Mouse (Mus musculus) telencephalon, adult 2 months (tissue): Measurements from ENCODE around the gene Btbd6.

Source experiments
- DNase-seq: peaks from one replicate; pipeline ENCODE4 v3.0.0-alpha.2; 2011; ENCODE audit warnings: low read depth, low spot score

Btbd6 gene

DNA sequence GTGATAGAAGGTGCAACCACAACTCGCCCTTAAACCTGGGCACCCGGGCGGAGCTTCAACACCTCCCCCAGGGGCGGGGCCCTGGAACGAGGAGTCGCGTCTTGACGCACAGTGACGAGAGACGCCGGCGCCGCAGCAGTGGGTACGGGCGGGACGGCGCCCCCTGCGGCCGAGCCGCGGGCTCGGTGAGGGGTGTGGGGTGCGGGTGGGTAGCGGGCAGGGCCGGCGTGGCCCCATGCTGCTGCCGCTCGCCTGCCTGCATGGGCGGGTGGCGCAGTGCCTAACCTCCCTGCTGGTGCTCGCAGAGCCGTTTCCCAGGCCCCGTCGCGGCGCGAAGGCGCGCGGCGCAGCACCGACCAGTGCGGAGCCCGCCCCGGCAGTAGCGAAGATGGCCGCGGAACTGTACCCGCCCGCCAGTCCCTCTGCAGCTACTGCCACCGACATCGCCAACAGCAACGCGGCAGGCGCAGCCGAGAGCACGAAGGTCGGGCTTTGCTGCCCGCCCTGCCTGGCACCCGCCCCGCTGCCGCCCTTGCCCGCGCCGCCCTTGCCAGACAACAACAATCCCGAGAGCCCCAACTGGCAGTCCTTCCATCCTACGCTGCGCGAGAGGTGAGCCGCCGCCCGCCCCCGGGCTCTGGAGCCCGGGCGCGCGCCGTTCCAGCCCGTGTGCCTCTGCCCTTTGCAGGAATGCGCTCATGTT lies at the start of gene Btbd6:
Gene Btbd6, plus strand, starts transcription at position 112 of the 703 bp plus-strand sequence.
- DNase-seq = peak; percentile 73

GRCm38 (mm10) chr12:112927265-112927664 lies 49.0 kb upstream of the Btbd6 start:
- DNase-seq = no peak

GRCm38 (mm10) chr12:112928401-112929241 lies 47.7 kb upstream of the Btbd6 start:
- peak; percentile 41 for DNase-seq

DNA sequence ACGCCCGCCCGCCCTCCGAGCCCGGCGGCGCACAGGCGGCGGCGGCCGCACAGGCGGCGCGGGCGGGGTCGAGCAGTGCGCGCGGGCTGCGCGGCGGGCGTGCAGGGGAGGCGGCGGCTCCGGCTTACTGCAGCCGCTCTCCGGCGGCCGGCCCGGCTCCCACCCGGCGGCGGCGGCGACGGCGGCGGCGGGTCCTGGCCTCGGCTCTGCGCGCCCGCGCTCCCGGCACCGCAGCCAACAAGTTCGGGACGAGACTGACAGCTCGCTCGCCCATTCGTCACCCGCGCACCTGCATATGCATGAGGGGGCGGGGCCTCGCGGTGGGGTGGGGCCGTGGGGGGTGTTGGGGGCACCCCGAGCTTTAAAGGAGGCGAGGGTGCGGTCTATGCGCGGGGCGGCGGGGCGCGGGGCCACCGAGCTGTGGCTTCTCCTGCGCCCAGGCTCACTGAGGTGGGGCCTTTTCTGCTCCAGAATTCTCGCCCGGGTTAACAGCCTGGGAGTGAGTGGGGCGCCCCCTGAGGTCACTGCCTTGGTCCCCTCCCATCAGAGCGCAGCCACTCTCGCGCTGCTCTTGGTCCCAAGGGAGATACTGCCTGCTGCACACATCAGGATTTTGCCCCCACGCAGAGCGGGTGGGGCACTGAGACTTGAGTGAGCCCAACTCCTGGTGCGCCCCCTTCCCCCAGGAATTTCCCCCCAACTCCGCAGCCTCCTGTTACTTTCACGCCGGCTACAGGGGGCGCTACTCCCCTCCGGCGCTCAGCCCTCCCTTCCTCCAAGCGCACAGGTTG lies 46.5 kb upstream of the Btbd6 start, which contains the start of gene Jag2:
Gene Jag2, minus strand, starts transcription at position 215 of the 791 bp plus-strand sequence.
- no peak for DNase-seq

DNA sequence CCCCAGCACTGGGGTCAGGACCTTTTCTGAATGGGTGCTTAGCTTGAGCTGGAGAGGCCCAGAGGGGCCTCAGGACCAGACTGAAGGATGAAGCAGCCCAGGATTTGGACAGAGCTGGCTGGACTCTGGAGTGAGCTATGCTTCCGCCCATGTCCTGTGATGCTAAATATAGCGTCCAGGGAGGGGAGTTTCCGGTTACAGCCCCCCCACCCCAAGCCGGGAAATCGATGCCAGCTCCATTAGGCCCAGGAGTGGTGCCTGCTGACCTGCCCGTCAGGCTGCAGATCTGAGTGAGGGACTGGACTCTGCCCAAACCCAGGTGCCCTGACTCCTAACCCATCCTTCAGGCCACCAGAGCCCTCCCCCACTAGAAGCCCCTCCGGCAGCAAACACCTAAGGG lies 43.6 kb upstream of the Btbd6 start:
- DNase-seq = no peak

- no peak for DNase-seq
These were observed 38.4 kb upstream of the Btbd6 start for GRCm38 (mm10) chr12:112937906-112938305.

DNA sequence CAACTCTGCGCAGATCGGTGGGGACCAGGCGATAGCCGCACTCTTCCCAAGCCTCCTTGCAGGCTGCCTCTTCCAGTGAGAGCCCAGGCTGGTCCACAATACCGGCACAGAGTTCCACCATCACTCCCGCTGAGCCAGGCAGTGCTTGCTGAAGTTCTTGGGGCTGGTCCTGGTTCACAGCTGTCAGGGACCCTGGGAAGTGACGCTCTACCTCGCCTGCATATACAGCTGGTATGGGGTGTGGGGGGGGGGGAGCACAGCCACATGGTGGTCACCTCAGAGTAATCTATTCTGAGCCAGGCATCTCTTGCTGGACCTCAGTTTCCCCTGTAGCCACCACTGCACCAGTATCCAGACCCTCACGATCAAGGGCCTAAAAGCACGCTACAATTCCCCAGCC lies 37.9 kb upstream of the Btbd6 start:
- no peak for DNase-seq

GRCm38 (mm10) chr12:112938873-112939565 lies 37.3 kb upstream of the Btbd6 start:
- DNase-seq = no peak

DNA sequence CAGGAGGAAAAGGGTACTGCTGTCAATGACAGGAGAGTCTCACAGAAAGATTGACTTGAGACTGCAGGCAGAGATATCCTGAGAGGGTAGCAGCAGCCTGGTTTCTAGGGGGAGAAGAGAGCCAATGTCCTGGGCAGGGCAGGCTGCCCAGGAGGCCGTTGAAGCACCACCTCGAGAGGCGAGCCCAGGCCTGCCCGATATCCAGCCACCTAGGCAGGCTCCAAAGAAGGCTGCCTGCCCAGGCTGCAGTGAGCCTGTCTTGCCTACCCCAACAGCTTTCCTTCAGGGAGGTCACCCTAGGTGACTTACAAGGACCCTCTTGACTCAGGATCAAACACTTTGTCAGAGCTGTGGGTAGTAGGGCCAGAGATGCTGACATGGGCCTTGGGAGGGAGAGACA lies 36.0 kb upstream of the Btbd6 start:
- DNase-seq = no peak

GRCm38 (mm10) chr12:112940710-112941109 lies 35.6 kb upstream of the Btbd6 start:
- no peak for DNase-seq

GRCm38 (mm10) chr12:112941156-112941775 lies 35.0 kb upstream of the Btbd6 start:
- DNase-seq = no peak

DNA sequence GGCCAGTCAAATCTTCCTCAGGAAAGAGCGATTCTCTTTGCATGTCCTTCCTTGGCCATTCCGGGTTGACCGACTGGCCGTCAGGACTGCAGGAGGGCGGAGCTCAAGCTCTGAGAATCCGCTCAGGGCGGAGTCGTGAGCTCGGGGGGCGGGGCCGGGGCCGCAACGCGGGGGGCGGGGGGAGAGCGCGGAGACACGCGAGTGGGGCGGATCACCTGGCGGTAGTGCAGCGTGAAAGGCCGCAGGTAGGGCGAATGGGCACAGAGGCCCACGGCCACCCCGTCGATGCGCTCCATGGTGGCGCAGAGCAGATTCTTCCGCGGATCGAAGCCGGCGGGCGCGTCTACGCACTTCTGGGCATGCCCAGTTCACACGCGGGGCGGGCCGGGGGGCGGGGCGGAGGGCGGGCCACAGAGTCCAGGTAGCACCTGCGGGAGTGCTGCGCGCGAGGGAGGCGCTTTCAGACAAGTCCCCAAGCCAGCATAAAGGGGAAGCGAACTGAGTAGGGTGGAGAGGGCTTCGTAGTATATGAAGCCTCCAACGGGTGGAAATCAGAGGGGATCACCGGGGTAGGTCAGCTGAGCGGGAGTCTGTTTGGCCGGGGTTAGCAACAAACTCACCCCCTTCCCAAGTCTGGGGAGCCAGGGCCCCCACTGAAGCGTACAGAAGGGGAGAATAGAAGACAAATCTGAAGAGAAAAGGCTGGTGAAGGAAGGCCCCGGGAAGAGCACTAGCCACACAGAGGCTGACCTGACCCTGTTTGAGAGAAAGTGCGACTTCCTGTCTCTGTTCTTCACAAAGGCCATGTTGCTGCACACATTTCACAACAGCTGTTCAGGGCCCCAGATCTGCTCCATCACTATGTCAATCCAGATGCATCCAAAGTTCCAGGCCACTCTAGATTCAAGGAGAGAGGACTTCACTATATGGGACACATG lies 34.2 kb upstream of the Btbd6 start, which contains the start of gene Nudt14:
Gene Nudt14, minus strand, starts transcription at position 349 of the 938 bp plus-strand sequence.
- peak; percentile 24 for DNase-seq

DNA sequence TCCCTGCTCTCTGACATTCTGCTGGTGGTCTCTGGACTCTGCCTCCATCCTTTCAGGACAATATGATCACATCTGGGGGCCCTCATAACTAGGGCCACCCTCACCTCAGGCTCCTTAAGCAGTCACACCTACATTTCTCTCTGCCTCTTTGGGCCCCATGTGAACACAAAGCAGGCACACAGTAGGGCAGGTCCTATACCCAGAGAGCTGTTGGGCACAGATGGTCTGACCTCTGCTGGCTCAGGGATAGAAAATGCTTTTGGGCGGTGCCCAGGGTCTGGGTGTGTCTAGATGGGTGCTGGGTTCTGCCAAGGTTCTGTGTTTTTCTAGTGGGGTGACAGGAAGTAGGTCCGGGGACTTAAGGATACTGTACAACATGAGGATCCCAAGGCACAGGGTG lies 32.6 kb upstream of the Btbd6 start:
- DNase-seq = no peak

- DNase-seq = no peak
These were observed 29.0 kb upstream of the Btbd6 start for GRCm38 (mm10) chr12:112947307-112947706.

DNA sequence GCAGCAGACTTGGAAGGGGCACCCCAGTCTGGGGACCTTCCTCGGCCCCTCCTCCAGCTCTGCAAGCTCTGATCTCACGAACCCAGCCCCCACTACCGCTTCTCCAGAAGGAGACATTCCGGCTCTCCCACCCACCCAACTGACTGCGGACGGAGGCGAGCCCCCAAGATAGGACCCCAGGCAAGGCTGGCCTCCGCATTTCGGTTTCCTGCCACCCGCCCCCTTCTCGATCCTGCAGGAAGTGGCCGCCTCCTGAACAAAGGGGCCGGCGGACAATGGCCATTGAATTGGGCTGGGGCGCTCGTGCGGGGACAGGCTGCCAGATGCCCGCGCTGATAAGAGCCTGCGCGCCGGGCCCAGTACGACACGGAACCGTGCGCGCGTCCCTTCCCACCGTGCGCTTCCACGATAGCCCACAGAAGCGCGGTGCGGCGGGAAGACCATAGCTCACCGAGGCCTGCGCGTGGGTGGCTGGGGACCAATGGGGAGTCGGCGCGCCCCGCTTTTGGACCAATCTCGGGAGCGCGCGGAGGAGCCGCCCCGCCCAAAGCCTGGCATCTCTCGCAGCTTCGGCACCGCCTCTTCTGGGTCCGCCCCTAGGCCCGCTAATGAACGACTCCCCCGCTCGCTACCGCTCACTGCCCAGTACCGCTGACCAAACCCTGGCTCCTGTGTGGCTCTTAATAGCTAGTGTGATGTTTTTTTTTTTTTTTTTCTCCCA lies 26.1 kb upstream of the Btbd6 start:
- DNase-seq = peak; percentile 82

DNA sequence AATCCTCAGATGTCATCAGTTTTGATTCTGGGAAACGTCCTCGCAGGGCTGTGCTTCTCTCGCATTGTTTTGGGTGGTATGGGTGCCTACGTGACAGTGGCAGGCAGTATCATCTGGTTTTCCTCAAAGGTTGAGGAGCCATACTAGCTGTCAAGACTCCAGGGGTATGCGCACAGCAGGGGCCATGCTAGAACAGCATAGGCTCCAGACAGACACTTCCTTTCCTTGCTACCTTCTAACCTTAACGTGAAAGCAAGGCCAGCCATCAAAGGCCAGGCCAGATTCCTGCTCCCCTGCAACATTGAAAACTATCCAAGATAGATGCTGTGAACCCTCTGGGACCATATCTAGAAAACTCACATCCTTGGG lies 25.5 kb upstream of the Btbd6 start:
- DNase-seq = no peak

- no peak for DNase-seq
These were observed 25.0 kb upstream of the Btbd6 start for GRCm38 (mm10) chr12:112951150-112951842.

- DNase-seq = no peak
These were observed 23.8 kb upstream of the Btbd6 start for GRCm38 (mm10) chr12:112952433-112952832.
